Mouse (Mus musculus): ENCODE measurements around the gene Lhfpl2. TPM values are rescaled to one million over a fixed set of nuclear protein-coding genes. Genes with fewer than 3 reads are reported as not detected.

Gene Lhfpl2
- polyA plus RNA-seq, 1 experiment from 2014 or later: 18.5 TPM

GRCm38 (mm10) chr13:94239488-94239887 is 181.9 kb downstream of the Lhfpl2 start:
- 44% methylated on average over 4 of the region's 4 CpGs for WGBS (ENCODE audit: insufficient replicate concordance)
- Histone ChIP-seq H3K9ac (ENCODE audit: low read depth, low read length) (no peak overlapping the region), H3K4me1 (ENCODE audit: control insufficient read depth, insufficient read depth, low read length) (no peaks in the 10 kb centered on the region), H3K4me2 (no peak overlapping the region), H3K4me3 (ENCODE audit: low read depth, low read length) (no peak overlapping the region), H3K36me3 (ENCODE audit: control insufficient read depth, insufficient read depth, low read length) (no peaks in the 10 kb centered on the region), H3K27me3 (ENCODE audit: control insufficient read depth, insufficient read depth, low read length) (no peaks in the 10 kb centered on the region), H3K9me3 (replicated peaks; ENCODE audit: control insufficient read depth, low read length) (no peaks in the 10 kb centered on the region), H3K27ac (ENCODE audit: low read depth, low read length) (no peak overlapping the region)
- ATAC-seq (replicated peaks; ENCODE audit: insufficient number of reproducible peaks, low FRiP score, low TSS enrichment): no peak

GRCm38 (mm10) chr13:94240111-94240510 is 182.5 kb downstream of the Lhfpl2 start:
- H3K27ac ChIP-seq (ENCODE audit: low read depth, low read length): no peak overlapping the region
- WGBS (ENCODE audit: insufficient replicate concordance): 87% methylated on average over 6 of the region's 6 CpGs
- no peak overlapping the region for H3K4me2 ChIP-seq
- no peak for ATAC-seq (replicated peaks; ENCODE audit: insufficient number of reproducible peaks, low FRiP score, low TSS enrichment)
- H3K36me3 ChIP-seq (ENCODE audit: control insufficient read depth, insufficient read depth, low read length): no peaks in the 10 kb centered on the region
- H3K9ac ChIP-seq (ENCODE audit: low read depth, low read length): no peak overlapping the region
- no peaks in the 10 kb centered on the region for H3K27me3 ChIP-seq (ENCODE audit: control insufficient read depth, insufficient read depth, low read length)
- H3K4me1 ChIP-seq (ENCODE audit: control insufficient read depth, insufficient read depth, low read length): no peaks in the 10 kb centered on the region
- no peaks in the 10 kb centered on the region for H3K9me3 ChIP-seq (replicated peaks; ENCODE audit: control insufficient read depth, low read length)
- no peak overlapping the region for H3K4me3 ChIP-seq (ENCODE audit: low read depth, low read length)

- no peak for ATAC-seq (replicated peaks; ENCODE audit: insufficient number of reproducible peaks, low FRiP score, low TSS enrichment)
Measured at GRCm38 (mm10) chr13:94240873-94241272, 183.3 kb downstream of the Lhfpl2 start.

GRCm38 (mm10) chr13:94241892-94242524 is 184.4 kb downstream of the Lhfpl2 start:
- Histone ChIP-seq H3K27ac (ENCODE audit: low read depth, low read length) (no peak overlapping the region), H3K36me3 (ENCODE audit: control insufficient read depth, insufficient read depth, low read length) (no peaks in the 10 kb centered on the region), H3K27me3 (ENCODE audit: control insufficient read depth, insufficient read depth, low read length) (no peaks in the 10 kb centered on the region), H3K9ac (ENCODE audit: low read depth, low read length) (no peak overlapping the region), H3K4me2 (no peak overlapping the region), H3K4me3 (ENCODE audit: low read depth, low read length) (no peak overlapping the region), H3K9me3 (replicated peaks; ENCODE audit: control insufficient read depth, low read length) (no peaks in the 10 kb centered on the region), H3K4me1 (ENCODE audit: control insufficient read depth, insufficient read depth, low read length) (peaks cover 2% of the 10 kb centered on the region; the same call in 1 of the 2 replicates)
- no peak for ATAC-seq (replicated peaks; ENCODE audit: insufficient number of reproducible peaks, low FRiP score, low TSS enrichment)
- WGBS (ENCODE audit: insufficient replicate concordance): 49% methylated on average over 4 of the region's 4 CpGs

More at GRCm38 (mm10) chr13:94240873-94241272, 183.3 kb downstream of the Lhfpl2 start:
- no peak overlapping the region for H3K4me3 ChIP-seq (ENCODE audit: low read depth, low read length)
- no peaks in the 10 kb centered on the region for H3K27me3 ChIP-seq (ENCODE audit: control insufficient read depth, insufficient read depth, low read length)
- no peak overlapping the region for H3K4me2 ChIP-seq
- no peaks in the 10 kb centered on the region for H3K4me1 ChIP-seq (ENCODE audit: control insufficient read depth, insufficient read depth, low read length)
- H3K9ac ChIP-seq (ENCODE audit: low read depth, low read length): no peak overlapping the region
- no peak overlapping the region for H3K27ac ChIP-seq (ENCODE audit: low read depth, low read length)
- no peaks in the 10 kb centered on the region for H3K9me3 ChIP-seq (replicated peaks; ENCODE audit: control insufficient read depth, low read length)
- H3K36me3 ChIP-seq (ENCODE audit: control insufficient read depth, insufficient read depth, low read length): no peaks in the 10 kb centered on the region
- 27% methylated on average over 5 of the region's 5 CpGs for WGBS (ENCODE audit: insufficient replicate concordance)

GRCm38 (mm10) chr13:94242897-94243296 is 185.3 kb downstream of the Lhfpl2 start:
- WGBS (ENCODE audit: insufficient replicate concordance): 72% methylated on average over 2 of the region's 2 CpGs
- Histone ChIP-seq H3K27ac (ENCODE audit: low read depth, low read length) (no peak overlapping the region), H3K36me3 (ENCODE audit: control insufficient read depth, insufficient read depth, low read length) (no peaks in the 10 kb centered on the region), H3K4me1 (ENCODE audit: control insufficient read depth, insufficient read depth, low read length) (peaks cover 4% of the 10 kb centered on the region; the same call in 1 of the 2 replicates), H3K9me3 (replicated peaks; ENCODE audit: control insufficient read depth, low read length) (no peaks in the 10 kb centered on the region), H3K27me3 (ENCODE audit: control insufficient read depth, insufficient read depth, low read length) (no peaks in the 10 kb centered on the region), H3K9ac (ENCODE audit: low read depth, low read length) (no peak overlapping the region), H3K4me3 (ENCODE audit: low read depth, low read length) (no peak overlapping the region), H3K4me2 (no peak overlapping the region)
- no peak for ATAC-seq (replicated peaks; ENCODE audit: insufficient number of reproducible peaks, low FRiP score, low TSS enrichment)

Other genes starting within 250 kb of the Lhfpl2 start
- 21.2 and 22.2 TPM in 2 replicates for gene Scamp1, start 228.1 kb downstream of the Lhfpl2 start, polyA plus RNA-seq (2014; fragmentation: Nextera tagmentation; extraction: Ambion mirVana)